Mouse (Mus musculus): ENCODE measurements around the gene Fermt2. TPM values are rescaled to one million over a fixed set of nuclear protein-coding genes. Genes with fewer than 3 reads are reported as not detected.

The Fermt2 gene
- total RNA-seq, 2 experiments from 2014 or later = 102 to 105 TPM

- DNase-seq (ENCODE audit: low spot score in 2 of 2) = no peak
These were observed 91.0 kb downstream of the Fermt2 start for GRCm38 (mm10) chr14:45438931-45439275.

GRCm38 (mm10) chr14:45438250-45438930 lies 91.5 kb downstream of the Fermt2 start:
- no peak for DNase-seq (ENCODE audit: low spot score in 2 of 2)

GRCm38 (mm10) chr14:45434220-45434619 lies 95.7 kb downstream of the Fermt2 start:
- DNase-seq (ENCODE audit: low spot score in 2 of 2) = no peak

- no peak for DNase-seq (ENCODE audit: low spot score in 2 of 2)
These were observed 97.9 kb downstream of the Fermt2 start for GRCm38 (mm10) chr14:45432003-45432402.

- no peak for DNase-seq (ENCODE audit: low spot score in 2 of 2)
These were observed 99.7 kb downstream of the Fermt2 start for GRCm38 (mm10) chr14:45430066-45430842.

GRCm38 (mm10) chr14:45423220-45423619 lies 106.7 kb downstream of the Fermt2 start:
- peak; percentile 14 to 63 for DNase-seq (ENCODE audit: low spot score in 2 of 2)

- peak; percentile 4 to 7 for DNase-seq (ENCODE audit: low spot score in 2 of 2)
These were observed 107.5 kb downstream of the Fermt2 start for GRCm38 (mm10) chr14:45422371-45422770.

- DNase-seq (ENCODE audit: low spot score in 2 of 2) = no peak
These were observed 110.6 kb downstream of the Fermt2 start for GRCm38 (mm10) chr14:45419323-45419722.

GRCm38 (mm10) chr14:45418553-45418952 lies 111.4 kb downstream of the Fermt2 start:
- no peak for DNase-seq (ENCODE audit: low spot score in 2 of 2)

GRCm38 (mm10) chr14:45416265-45416664 lies 113.7 kb downstream of the Fermt2 start:
- DNase-seq (ENCODE audit: low spot score in 2 of 2) = no peak

Other genes with a start within 250 kb of the Fermt2 start
- gene Ero1l, start 211.3 kb downstream of the Fermt2 start, total RNA-seq (2021) = 10 to 100 TPM; 26.9 to 30.0 TPM
- gene Psmc6, start 200.3 kb downstream of the Fermt2 start, total RNA-seq (2021) = 100 to 1,000 TPM in 1 of 2 experiments, 10 to 100 TPM in 1; 98.3 to 105 TPM
- 10 to 100 TPM; 18.7 to 18.8 TPM for gene Styx, start 179.0 kb downstream of the Fermt2 start, total RNA-seq (2021)
- gene Gnpnat1, start 125.2 kb downstream of the Fermt2 start, total RNA-seq (2021) = 10 to 100 TPM; 11.3 to 14.4 TPM
- 10 to 100 TPM; 70.3 to 72.0 TPM for gene Ddhd1, start 128.0 kb upstream of the Fermt2 start, total RNA-seq (2021)

All from layer of hippocampus, postnatal 14 days (tissue).